Mouse (Mus musculus) frontal cortex, postnatal 36 days (tissue): ENCODE data around the gene Siva1.

Experiments
- DNase-seq, 2 experiments: peaks; one replicate each; pipeline ENCODE4 v3.0.0; 2022; ENCODE audit warnings: low spot score in 2 of 2

Gene Siva1

GRCm38 (mm10) chr12:112623742-112624141, 20.7 kb upstream of the Siva1 start:
- peak in 1 of 2 experiments; percentile 45 for DNase-seq

DNA sequence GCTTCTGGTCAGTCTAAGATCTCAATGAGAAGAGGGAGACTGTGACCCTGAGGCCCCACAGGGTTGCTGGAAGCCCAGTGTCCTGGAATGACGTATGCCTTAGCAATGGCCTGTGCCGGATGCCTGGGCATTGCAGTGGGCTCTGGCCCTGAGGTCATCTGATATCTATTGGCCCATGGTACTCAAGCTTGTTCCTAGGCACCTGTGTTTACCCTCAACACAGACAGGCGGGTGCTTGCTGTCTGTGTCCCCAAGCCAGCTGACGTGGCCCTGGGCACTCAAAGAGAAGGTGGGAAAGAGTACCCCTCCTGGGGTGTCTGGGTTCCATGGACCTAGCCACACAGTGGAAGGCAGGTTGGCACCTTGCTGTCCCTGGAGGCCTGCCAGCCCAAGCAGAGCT, 18.8 kb upstream of the Siva1 start:
- no peak for DNase-seq

DNA sequence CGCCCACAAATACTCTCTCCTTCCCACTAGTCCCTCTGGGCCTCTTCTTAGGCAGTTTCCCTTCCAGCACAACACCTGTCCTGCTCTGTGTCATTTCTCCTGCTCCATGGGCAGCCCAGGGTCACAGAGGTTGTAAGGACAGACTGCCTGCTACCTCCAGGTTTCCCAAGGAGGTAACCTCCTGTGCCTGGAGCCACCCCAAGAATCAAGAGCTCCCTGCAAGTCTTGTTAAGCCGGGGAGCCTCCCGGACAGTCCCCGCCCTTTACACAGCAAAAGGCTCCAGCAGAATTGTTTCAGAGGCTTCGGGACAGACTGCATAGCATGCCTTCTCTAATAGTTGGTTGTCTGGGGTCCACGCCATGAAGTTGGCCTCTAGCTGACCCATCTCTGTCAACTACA, 18.0 kb upstream of the Siva1 start:
- no peak for DNase-seq

- no peak for DNase-seq
Measured at GRCm38 (mm10) chr12:112627097-112627881, 17.2 kb upstream of the Siva1 start.

DNA sequence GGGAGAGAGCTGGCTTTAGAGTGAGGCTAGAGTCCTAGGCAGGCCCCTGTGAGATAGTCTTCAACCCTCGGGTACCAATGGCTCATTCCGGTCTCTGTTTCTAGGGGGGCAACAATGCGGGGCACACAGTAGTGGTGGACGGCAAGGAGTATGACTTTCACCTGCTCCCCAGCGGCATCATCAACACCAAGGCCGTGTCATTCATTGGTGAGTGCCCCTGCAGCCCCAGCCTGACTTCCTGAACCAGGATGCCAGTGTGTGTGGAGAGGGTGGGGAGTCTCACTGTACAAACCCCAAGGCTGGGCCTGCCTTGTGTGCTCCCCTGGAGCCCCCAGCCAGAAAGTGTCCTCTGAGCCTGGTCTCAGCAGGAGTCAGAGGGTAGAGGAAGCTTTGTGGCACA, 16.3 kb upstream of the Siva1 start:
- DNase-seq: no peak

DNA sequence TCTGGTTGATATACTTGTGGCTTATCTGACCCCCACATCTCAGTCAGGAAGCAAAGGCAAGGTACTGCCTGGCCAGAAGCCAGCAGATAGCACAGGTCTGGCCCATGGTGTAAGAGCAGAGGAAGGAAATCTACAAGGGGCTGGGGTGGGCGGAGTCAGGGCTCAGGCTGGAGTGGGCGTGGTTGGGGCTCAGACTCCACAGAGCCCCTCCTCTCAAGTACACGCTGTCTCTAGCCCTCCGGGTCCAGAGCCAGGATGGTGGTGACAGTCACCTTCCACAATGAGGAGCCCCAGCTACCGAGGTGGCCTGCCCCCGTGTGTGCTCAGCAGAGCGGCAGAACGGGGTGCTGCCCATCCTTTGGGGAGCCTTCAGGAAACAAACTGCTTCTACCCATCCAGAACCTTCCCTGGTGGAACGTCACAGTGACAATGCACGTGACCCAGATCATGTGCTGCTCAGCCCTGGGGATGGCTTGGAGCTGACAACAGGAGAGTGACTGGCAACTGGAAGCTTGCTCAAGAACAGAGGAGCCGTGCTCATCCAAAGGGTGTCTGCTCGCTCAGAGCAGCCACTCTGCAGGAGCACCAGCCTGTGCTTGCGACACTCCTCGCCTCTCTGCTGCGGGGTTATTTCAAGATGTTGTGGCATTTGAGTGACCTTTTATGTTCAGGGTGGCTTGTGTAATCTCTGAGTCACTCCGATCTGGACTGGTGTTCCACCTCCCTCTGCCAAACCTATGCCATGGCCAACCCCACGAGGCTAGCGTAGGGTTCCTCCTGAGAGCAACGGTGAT, 15.4 kb upstream of the Siva1 start:
- no peak for DNase-seq

- no peak for DNase-seq
Measured at GRCm38 (mm10) chr12:112630029-112630428, 14.4 kb upstream of the Siva1 start.

DNA sequence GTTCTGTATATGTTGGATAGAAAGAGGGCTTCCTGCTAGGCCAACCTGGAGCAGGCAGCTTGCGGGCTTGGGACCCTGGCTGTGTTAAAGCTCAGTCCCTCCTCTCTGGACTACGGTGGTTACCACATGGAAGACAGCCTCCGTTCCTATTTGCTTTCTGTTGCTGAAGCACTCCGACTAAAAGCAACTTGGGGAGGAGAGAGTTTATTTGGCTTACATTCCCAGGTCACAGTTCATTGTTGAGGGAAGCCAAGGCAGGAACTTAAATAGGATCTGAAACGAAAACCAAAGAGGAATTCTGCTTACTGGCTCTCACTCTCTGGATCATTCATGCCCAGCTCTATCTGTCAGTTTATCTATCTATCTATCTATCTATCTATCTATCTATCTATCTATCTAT, 13.7 kb upstream of the Siva1 start:
- no peak for DNase-seq

DNA sequence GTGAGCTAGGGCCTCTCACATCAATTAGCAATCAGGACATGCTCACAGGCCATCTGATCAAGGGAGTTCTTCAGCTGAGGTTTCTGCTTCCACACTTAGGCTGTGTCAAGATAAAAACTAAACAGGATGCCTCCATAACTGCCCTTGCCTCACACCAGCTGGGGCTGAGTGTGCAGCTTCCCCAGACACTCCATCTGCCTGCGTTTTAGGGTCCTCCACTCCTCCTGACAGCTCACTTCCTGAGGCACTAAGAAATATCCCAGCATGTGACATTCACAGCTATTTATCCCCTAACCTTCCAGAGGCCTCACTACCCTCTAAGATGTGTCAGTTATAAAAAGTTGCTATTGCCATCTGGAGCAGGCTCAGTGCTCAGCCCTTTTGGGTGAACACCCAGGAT, 13.0 kb upstream of the Siva1 start:
- no peak for DNase-seq

- DNase-seq: no peak
Measured at GRCm38 (mm10) chr12:112632084-112632777, 12.2 kb upstream of the Siva1 start.

DNA sequence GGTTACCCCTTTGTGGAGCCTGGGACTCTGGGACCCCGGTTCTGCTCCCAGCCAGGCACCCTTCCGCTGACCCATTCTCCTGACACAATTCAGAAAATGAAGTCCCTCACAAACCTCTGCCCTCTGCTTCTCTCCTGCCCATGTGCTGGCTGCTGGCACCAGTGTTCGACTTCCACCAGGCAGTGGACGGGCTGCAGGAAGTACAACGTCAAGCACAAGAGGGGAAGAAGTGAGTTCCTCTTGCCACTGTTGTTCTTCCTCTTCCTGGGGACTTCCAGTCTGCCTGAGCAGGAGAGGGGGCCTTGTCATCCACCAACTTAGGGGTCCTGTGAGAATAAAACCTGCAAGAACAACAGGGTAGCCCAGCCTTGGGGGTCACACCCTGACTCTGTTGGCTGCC, 11.6 kb upstream of the Siva1 start:
- DNase-seq: no peak

GRCm38 (mm10) chr12:112633686-112634085, 10.8 kb upstream of the Siva1 start:
- DNase-seq: no peak

DNA sequence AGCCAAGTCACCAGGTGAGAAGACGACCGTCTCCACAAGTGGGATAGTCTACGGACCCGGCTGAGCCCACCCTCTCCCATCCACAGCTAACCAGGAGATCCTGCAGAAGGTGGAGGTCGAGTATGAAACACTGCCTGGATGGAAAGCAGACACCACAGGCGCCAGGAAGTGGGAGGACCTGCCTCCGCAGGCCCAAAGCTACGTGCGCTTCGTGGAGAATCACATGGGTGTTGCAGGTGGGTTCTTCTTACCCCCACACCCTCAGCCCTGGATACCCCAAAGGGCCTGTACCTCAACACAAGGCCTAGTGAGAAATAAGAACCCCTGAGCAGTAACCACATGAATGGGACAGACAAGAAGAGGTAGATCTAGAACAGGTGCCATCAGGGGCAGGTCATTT, 5.0 kb upstream of the Siva1 start:
- DNase-seq: no peak

- DNase-seq: no peak
Measured at GRCm38 (mm10) chr12:112643126-112643525, 1.4 kb upstream of the Siva1 start.

DNA sequence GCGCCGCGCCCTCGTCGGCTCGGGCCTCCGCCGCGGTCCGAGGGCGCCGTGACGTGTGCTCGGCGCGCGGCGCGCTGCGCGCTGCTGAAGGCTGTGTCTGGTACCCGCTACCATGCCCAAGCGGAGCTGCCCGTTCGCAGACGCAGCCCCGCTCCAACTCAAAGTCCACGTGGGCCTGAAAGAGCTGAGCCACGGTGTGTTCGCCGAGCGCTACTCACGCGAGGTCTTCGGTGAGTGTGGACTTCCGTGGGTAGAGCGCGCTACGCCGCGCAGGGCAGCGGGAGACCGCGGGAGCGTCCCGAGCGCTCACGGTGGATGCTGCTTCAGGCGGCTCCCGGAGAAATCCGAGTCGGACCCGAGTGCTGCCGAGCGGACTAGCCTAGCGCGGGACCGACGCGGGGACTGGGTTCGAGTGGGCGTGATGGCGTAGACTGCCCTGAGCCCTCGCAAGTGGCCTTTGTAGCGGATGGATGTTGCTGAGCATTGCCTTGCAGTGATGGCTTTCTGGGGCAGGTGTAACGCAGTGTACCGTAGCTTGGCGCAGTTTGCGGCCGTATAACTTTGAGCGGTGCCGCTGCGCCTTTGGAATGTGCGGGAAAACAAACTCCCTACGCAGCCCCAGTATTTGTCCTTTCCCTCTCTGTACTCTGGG, 502 bp downstream of the Siva1 start:
- DNase-seq: peak; percentile 56 to 63

DNA sequence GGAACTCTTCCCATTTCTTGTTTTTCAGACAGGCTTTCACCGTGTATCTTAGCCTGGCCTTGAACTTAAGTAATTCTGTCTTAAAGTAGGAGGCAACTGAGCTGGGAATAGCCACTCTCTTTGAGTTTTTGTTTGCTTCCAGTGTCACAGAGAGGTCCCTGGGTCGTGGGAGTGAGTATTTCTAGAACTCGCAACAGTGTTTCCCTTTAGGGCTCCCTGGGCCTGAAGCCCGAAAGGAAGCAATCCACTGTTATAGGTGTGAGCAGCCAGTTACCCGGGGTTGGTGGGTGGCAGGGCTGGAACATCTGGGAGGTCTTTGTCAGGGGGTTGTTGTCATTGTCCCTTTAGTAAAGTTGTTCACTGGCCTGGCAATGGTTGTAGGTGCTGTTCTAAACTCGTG, 1.7 kb downstream of the Siva1 start:
- no peak for DNase-seq

DNA sequence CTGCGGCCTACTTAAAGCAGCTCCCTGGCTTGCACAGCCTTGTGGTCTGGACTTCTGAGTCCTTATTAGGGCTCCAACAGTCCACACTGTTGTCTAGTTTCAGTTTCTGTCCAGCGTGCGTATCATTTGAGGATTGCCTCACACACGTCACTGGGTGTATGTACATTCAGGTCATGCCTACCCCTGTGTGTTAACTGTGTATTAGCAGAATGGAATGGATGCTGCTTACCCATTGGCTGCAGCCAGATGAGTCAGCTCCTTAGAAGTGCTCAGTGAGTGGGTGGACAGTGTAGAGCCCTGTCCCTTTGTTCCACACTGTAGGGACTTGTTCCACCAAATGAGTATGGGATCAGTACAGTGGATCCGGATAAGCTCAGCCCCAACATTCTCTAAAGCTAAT, 3.6 kb downstream of the Siva1 start:
- no peak for DNase-seq

DNA sequence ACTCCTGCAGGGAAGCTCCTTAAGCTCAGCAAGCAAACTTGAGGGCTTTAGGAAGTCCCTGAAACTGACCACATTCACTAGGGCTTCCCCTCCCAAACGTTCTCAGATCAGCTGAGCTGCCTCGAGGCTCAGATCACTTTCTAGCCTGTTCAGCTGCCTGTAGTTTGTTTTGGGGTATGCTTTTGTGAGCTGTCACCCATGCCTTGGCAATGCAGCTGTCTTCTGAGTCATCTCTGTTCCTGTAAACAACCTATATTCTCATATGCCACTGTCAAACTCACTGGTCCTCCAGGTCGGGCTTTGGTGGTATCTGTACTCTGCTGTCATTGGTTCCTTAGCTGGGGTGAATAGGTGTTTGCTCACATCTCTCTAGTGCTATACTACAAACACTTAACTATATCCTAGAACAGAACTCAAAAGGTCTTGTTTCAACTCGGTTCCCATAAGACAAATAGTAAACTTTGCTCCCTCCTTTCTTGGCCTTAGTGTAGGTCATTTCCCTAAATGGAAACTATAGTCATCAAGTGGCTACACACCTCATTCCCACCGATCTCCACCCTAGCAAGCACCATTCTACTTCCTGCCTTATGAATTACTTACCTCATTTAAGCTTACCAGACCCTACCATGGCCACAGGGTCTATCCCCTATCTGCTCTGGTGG, 7.4 kb downstream of the Siva1 start:
- no peak for DNase-seq

DNA sequence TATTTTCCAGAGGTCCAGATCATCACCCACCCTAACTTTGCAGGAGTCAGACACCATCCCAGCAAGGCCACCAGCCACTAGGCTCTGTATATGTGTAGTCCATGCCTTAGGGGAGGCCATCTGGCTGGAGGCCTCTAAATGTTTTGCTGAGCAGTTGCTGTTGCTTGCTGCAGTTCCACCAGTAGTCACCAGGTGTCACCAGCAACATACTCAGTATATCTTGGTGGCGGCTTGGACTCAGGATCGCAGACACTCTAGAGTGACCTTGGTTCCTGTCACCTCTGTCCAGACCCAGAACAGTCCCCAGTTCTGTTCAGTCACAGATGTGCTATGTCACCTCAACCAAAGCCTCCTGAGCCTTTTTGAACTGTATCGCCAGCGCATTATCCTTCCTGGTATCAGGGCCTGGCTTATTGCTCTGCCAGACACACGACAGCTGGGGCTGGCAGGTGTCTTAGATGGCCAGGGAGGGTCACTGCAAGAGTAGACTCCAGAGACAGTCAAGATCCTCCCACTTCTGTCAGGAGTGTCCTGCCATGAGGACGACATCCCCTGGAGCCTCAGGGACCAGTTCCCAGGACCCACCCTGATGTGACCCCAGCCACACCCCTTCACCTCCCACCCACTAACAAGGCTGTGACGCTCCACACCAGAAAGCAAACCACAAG, 8.8 kb downstream of the Siva1 start:
- DNase-seq: peak; percentile 85 to 89

GRCm38 (mm10) chr12:112654076-112654475, 9.6 kb downstream of the Siva1 start:
- DNase-seq: no peak

DNA sequence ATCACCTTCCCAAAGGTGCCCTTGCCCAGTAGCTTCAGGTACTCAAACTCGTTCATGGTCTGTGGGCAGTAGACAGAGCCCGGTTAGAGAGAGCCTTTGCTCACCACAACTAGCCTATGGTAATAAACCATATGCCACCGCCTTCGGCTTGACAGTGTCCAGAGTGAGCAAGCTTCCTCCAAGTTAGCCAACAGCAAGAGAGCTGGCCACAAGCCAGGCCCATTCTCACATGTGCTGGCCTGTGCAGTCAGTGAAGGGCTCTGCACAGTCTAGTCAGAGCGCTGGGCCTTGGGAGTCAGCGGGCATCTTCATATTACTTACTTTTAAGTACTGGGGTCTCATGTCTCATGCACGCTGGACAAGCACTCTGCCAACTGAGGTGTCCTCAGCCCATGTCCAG, 14.1 kb downstream of the Siva1 start:
- DNase-seq: peak in 1 of 2 experiments; percentile 44
